Mouse (Mus musculus) heart, embryonic 16.5 days (tissue): ENCODE measurements at regions not wholly inside any gene's neighbourhood (a gene's known extent, or its start where the extent isn't known, plus 50 kb on each side); places are given as distances from the start of the nearest gene placed in this dataset.

Source experiments
- ATAC-seq: fragments of 200-750 bp; cut with Nextera tagmentation; replicated peaks from 2 replicates; pipeline ENCODE4 v1.8.0; 2017; ENCODE audit warnings: moderate number of reproducible peaks; ENCODE audit not compliant: insufficient read depth, low FRiP score; ENCODE audit errors: extremely low read depth
- H3K27ac ChIP-seq: fragments of 300-500 bp; sonication (generic); 2 replicates; pipeline ENCODE4 v1.5.1; 2014; ENCODE audit warnings: mild to moderate bottlenecking, low read length, control low read depth, moderate library complexity
- H3K27me3 ChIP-seq: fragments of 300-500 bp; sonication (generic); 2 replicates; pipeline ENCODE4 v1.6.1; 2014; ENCODE audit warnings: low read length, mixed read lengths; ENCODE audit not compliant: control insufficient read depth, insufficient read depth
- H3K36me3 ChIP-seq: fragments of 300-500 bp; sonication (generic); 2 replicates; pipeline ENCODE4 v1.6.1; 2014; ENCODE audit not compliant: control insufficient read depth, insufficient read depth
- H3K4me1 ChIP-seq: fragments of 300-500 bp; sonication (generic); 2 replicates; pipeline ENCODE4 v1.6.1; 2014; ENCODE audit warnings: low read length, mixed read lengths; ENCODE audit not compliant: control insufficient read depth, insufficient read depth
- H3K4me2 ChIP-seq: fragments of 300-500 bp; sonication (generic); 2 replicates; pipeline ENCODE4 v1.6.1; 2014; ENCODE audit warnings: low read depth, mild to moderate bottlenecking, control low read depth, low read length
- H3K4me3 ChIP-seq: fragments of 300-500 bp; sonication (generic); 2 replicates; pipeline ENCODE4 v1.5.1; 2014; ENCODE audit warnings: mild to moderate bottlenecking, control low read depth, low read length
- H3K9ac ChIP-seq: fragments of 300-500 bp; sonication (generic); 2 replicates; pipeline ENCODE4 v1.6.1; 2014; ENCODE audit warnings: low read length, control low read depth
- H3K9me3 ChIP-seq: fragments of 300-500 bp; sonication (generic); replicated peaks from 2 replicates; pipeline ENCODE4 v1.6.1; 2016; ENCODE audit warnings: low read length; ENCODE audit not compliant: control insufficient read depth
- WGBS: fragments of 180-500 bp; shearing (Covaris S2); extraction: QIAGEN DNeasy Blood & Tissue Kit; methylation state at CpG from one replicate; pipeline ENCODE4 v1.1.7; 2014; 5-methylcytosine and 5-hydroxymethylcytosine counted together

DNA sequence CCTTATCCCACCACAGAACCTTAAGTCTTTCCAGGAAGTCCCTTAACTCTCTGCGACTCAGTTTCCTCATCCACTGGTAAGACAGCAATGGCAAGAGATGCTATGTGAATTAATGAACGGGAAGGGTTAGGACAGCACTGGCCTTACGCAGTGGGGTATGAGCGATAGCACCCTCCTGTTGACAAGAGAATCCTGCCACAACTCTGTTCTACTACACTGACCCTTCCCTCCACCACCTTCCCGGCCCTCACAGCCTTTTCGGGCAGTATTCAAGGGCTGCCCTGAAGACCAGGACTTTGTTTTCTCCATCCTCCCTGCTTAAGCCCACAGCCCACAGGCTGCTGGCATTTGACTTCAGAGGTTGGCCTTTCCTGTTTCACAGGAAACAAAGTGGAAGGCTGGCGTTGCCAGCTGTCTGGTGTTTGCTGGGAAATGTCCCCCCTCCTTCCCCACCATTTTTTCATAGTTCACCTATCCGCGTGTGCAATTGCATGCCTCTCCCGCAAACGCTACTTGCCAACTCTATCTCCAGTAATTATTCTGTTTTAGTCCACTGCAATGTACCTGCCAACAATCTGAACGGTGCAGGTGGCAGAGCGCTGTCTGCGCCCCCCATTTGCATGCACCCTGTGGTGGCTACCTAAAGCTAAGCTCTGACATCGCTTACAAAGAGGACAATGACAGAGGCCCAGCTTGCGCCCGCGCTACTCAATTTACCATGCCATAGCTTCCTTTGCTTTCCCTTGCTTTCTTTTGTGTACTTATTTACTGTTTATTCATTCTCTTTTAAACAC, 251.2 kb upstream of the Sp8 start:
- Histone ChIP-seq H3K4me2 (no peak overlapping the region), H3K9ac (no peak overlapping the region), H3K27ac (no peak overlapping the region), H3K9me3 (0 out of 2 replicates have a peak, but pooled peaks cover 3% of the 10 kb centered on the region), H3K36me3 (no peaks in the 10 kb centered on the region), H3K4me3 (no peak overlapping the region), H3K4me1 (no peaks in the 10 kb centered on the region; the same call in 1 of the 2 replicates), H3K27me3 (no peaks in the 10 kb centered on the region)
- ATAC-seq = no peak
- WGBS = 41% methylated on average over 18 of the region's 18 CpGs

GRCm38 (mm10) chr12:118583829-118584628, 262.1 kb upstream of the Sp8 start:
- Histone ChIP-seq H3K4me1 (peaks cover 5% of the 10 kb centered on the region; the same call in 1 of the 2 replicates), H3K27me3 (no peaks in the 10 kb centered on the region), H3K4me3 (no peak overlapping the region), H3K36me3 (no peaks in the 10 kb centered on the region), H3K4me2 (peak overlapping the region; percentile 37), H3K9ac (no peak overlapping the region), H3K9me3 (peaks cover 3% of the 10 kb centered on the region; the same call in 1 of the 2 replicates), H3K27ac (peak overlapping the region; percentile 86)
- ATAC-seq = peak; percentile 77
- 36% methylated on average over 12 of the region's 12 CpGs for WGBS

DNA sequence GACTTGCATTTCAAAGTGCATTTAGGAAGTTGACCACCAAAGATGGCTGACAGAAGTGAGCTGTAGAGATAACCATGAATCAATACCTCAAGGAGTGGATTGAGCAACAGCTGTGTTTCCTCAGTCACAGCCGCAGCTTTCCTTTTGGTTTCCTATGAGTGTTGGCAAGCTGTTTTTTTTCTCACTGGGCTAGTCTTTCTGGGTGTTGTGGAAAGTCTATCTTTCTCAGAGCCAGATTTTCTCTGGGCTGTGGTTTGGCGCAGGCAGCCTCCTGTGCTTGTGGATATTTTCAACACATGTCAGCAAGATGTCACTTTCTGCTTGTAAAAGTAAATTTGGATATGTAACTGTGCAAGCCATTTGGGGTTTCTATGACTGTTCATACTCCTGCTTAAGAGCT, 268.6 kb upstream of the Sp4 start:
- WGBS = 21% methylated on average over 2 of the region's 2 CpGs

GRCm38 (mm10) chr12:118566681-118567080, 265.4 kb upstream of the Sp4 start:
- Histone ChIP-seq H3K4me1 (no peaks in the 10 kb centered on the region; the same call in 1 of the 2 replicates), H3K9me3 (peaks cover 3% of the 10 kb centered on the region; the same call in 1 of the 2 replicates), H3K4me3 (no peak overlapping the region), H3K9ac (no peak overlapping the region), H3K36me3 (no peaks in the 10 kb centered on the region), H3K4me2 (no peak overlapping the region), H3K27me3 (no peaks in the 10 kb centered on the region), H3K27ac (no peak overlapping the region)
- ATAC-seq = no peak

More for the DNA sequence above, 268.6 kb upstream of the Sp4 start:
- no peak overlapping the region for H3K4me3 ChIP-seq
- no peaks in the 10 kb centered on the region for H3K36me3 ChIP-seq
- ATAC-seq = no peak
- H3K9me3 ChIP-seq = peaks cover 3% of the 10 kb centered on the region; the same call in 1 of the 2 replicates
- H3K27me3 ChIP-seq = no peaks in the 10 kb centered on the region
- H3K4me1 ChIP-seq = no peaks in the 10 kb centered on the region; the same call in 1 of the 2 replicates
- H3K27ac ChIP-seq = no peak overlapping the region
- H3K9ac ChIP-seq = no peak overlapping the region
- no peak overlapping the region for H3K4me2 ChIP-seq

- Histone ChIP-seq H3K9me3 (peaks cover 3% of the 10 kb centered on the region; the same call in 1 of the 2 replicates), H3K36me3 (no peaks in the 10 kb centered on the region), H3K9ac (no peak overlapping the region), H3K27me3 (no peaks in the 10 kb centered on the region), H3K4me1 (no peaks in the 10 kb centered on the region), H3K4me2 (no peak overlapping the region), H3K27ac (peak overlapping the region; percentile 36), H3K4me3 (no peak overlapping the region)
- 28% methylated on average over 9 of the region's 9 CpGs for WGBS
- ATAC-seq = peak; percentile 81
Observed at GRCm38 (mm10) chr12:118564394-118565112, 263.3 kb upstream of the Sp4 start.

GRCm38 (mm10) chr12:118562226-118562625, 261.0 kb upstream of the Sp4 start:
- Histone ChIP-seq H3K4me3 (no peak overlapping the region), H3K36me3 (no peaks in the 10 kb centered on the region), H3K9ac (no peak overlapping the region), H3K27me3 (no peaks in the 10 kb centered on the region), H3K4me2 (no peak overlapping the region), H3K4me1 (no peaks in the 10 kb centered on the region), H3K27ac (no peak overlapping the region), H3K9me3 (no peaks in the 10 kb centered on the region)
- no peak for ATAC-seq
- 61% methylated on average over 2 of the region's 2 CpGs for WGBS

DNA sequence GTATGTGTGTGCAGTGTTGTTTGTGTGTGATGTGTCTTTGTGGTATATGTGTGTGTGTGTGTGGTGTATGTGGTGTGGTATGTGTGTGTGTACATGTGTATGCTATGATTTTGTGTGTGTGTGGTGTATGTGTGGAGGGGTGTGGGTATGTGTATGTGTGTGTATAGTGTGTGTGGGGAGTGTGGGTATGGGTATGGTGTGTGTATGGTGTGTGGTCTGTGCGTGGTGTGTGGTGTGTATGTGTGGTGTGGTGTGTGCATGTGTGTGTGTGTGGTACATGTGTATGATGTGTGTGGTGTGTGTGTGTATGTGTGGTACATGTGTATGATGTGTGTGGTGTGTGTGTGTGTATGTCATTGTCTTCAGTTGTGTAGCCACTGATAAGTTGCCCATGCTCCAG, 247.8 kb upstream of the Sp4 start:
- Histone ChIP-seq H3K27me3 (no peaks in the 10 kb centered on the region), H3K9me3 (no peaks in the 10 kb centered on the region), H3K4me1 (no peaks in the 10 kb centered on the region), H3K36me3 (no peaks in the 10 kb centered on the region), H3K27ac (no peak overlapping the region), H3K9ac (no peak overlapping the region), H3K4me3 (no peak overlapping the region), H3K4me2 (no peak overlapping the region)
- 80% methylated on average over 1 of the region's 1 CpGs for WGBS
- ATAC-seq = no peak

DNA sequence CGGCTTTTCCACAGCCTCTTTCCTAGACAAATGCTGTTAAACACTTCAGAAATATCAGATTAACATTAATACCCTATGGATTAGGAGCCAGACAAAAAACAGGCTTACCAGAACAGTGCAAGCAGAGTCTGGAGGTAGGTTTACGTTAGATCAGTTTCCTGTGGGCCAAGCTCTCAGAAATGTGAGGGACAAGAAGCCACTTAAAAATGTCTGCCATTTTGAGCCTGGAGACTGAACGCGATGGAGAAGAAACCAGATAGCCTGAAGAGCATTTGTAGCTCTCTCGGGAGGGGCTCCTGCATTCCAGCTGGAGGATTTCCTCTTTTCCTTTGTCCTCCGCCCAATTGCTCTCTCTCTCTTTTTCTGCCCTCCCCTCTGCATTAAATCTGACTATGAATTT, 239.1 kb upstream of the Sp4 start:
- no peak overlapping the region for H3K9ac ChIP-seq
- no peak overlapping the region for H3K4me3 ChIP-seq
- H3K4me2 ChIP-seq = no peak overlapping the region
- no peak for ATAC-seq
- no peaks in the 10 kb centered on the region for H3K4me1 ChIP-seq
- no peaks in the 10 kb centered on the region for H3K9me3 ChIP-seq
- WGBS = 24% methylated on average over 6 of the region's 6 CpGs
- H3K27me3 ChIP-seq = no peaks in the 10 kb centered on the region
- H3K27ac ChIP-seq = no peak overlapping the region
- no peaks in the 10 kb centered on the region for H3K36me3 ChIP-seq
